Mouse (Mus musculus) lung, adult 2 months (tissue): ENCODE data around the gene Rab8b.

Experiments used
- CTCF ChIP-seq: fragments of 200-500 bp; IDR thresholded peaks from 2 replicates; pipeline ENCODE4 v1.5.1; 2011; ENCODE audit warnings: mild to moderate bottlenecking, low read length, control low read depth; ENCODE audit not compliant: insufficient read depth
- POLR2A ChIP-seq: fragments of 200-500 bp; IDR thresholded peaks from 2 replicates; pipeline ENCODE4 v1.6.1; 2011; ENCODE audit warnings: low read depth, mild to moderate bottlenecking, control low read depth, low read length, borderline replicate concordance; ENCODE audit errors: extremely low read depth

- TF ChIP-seq POLR2A (no peak), CTCF (no peak)
Measured at GRCm38 (mm10) chr9:66832366-66832908, 87.0 kb downstream of the Rab8b start.
